Mouse (Mus musculus) liver, adult (tissue): Measurements from ENCODE around the gene Armc9.

Source experiments
- GATA4 ChIP-seq: IDR thresholded peaks from 2 replicates; pipeline ENCODE4 v1.6.1; 2014; ENCODE audit warnings: mild to moderate bottlenecking, low read length; ENCODE audit not compliant: insufficient replicate concordance

The Armc9 gene

GRCm38 (mm10) chr1:86152618-86153017 lies 2.0 kb upstream of the Armc9 start:
- TF ChIP-seq GATA4, result no peak

GRCm38 (mm10) chr1:86154824-86155164 lies 214 bp downstream of the Armc9 start:
- TF ChIP-seq GATA4, result no peak

GRCm38 (mm10) chr1:86156075-86156474 lies 1.5 kb downstream of the Armc9 start:
- TF ChIP-seq GATA4, result no peak

- no peak for TF ChIP-seq GATA4
Measured at GRCm38 (mm10) chr1:86156595-86156994, 2.0 kb downstream of the Armc9 start.

- no peak for TF ChIP-seq GATA4
Measured at GRCm38 (mm10) chr1:86160059-86160458, 5.5 kb downstream of the Armc9 start.

GRCm38 (mm10) chr1:86160479-86160878 lies 5.9 kb downstream of the Armc9 start:
- TF ChIP-seq GATA4, result no peak

GRCm38 (mm10) chr1:86161061-86161460 lies 6.5 kb downstream of the Armc9 start:
- no peak for TF ChIP-seq GATA4

- TF ChIP-seq GATA4, result no peak
Measured at GRCm38 (mm10) chr1:86174602-86175001, 20.0 kb downstream of the Armc9 start.

- TF ChIP-seq GATA4, result no peak
Measured at GRCm38 (mm10) chr1:86176066-86176465, 21.5 kb downstream of the Armc9 start.

GRCm38 (mm10) chr1:86178462-86179253 lies 24.1 kb downstream of the Armc9 start:
- peak; percentile 42; the same call in 1 of the 2 replicates for TF ChIP-seq GATA4

GRCm38 (mm10) chr1:86182004-86182709 lies 27.6 kb downstream of the Armc9 start:
- TF ChIP-seq GATA4, result no peak

GRCm38 (mm10) chr1:86183577-86184263 lies 29.1 kb downstream of the Armc9 start:
- TF ChIP-seq GATA4, result no peak

- no peak for TF ChIP-seq GATA4
Measured at GRCm38 (mm10) chr1:86186762-86187161, 32.2 kb downstream of the Armc9 start.

GRCm38 (mm10) chr1:86187856-86188255 lies 33.3 kb downstream of the Armc9 start:
- TF ChIP-seq GATA4, result no peak

- no peak for TF ChIP-seq GATA4
Measured at GRCm38 (mm10) chr1:86188271-86188670, 33.7 kb downstream of the Armc9 start.
